Mouse (Mus musculus) cerebellum, adult 18-20 months (tissue): ENCODE data around the gene Ube2c.

ENCODE experiments used
- DNase-seq, 2 experiments: peaks; one replicate each; pipeline ENCODE4 v3.0.0; 2021

Ube2c gene

DNA sequence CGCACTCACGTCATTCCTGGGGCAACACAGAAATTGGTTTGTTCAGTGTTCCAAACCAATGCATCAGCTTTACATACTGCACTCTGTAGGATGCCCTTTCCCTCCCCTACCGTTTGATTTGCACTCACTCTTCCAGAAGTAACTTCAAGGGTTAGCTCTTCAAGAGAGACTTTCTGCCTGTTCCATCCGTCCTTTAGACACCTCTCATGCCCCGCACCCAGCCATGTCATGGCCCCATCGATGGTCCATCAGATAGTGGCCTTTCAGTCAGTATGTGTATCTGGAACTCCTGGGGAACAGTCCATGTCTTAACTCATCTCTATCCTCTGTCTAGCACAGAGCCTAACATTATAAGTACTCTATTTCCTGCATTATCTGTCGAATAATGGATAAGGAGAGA lies 7.1 kb upstream of the Ube2c start:
- no peak for DNase-seq

DNA sequence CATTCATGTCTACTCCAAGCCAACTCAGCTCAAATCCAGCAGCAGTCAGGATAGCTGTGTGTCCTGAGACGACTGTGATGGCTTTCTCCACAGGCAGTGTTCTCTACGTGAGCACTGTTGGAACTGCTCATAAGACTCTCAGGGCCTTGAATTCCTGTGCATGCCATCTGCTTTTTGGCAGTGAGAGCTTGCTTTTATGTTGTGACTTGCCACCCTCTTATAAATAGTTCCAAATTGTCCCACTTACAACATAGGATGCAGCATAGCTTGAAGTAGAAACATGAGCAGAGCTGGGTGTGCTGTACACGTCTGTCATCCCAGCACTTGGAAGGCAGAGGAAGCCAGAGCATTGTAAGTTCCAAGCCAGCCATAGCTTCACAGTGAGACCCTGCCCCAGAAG lies 3.9 kb upstream of the Ube2c start:
- DNase-seq = no peak

DNA sequence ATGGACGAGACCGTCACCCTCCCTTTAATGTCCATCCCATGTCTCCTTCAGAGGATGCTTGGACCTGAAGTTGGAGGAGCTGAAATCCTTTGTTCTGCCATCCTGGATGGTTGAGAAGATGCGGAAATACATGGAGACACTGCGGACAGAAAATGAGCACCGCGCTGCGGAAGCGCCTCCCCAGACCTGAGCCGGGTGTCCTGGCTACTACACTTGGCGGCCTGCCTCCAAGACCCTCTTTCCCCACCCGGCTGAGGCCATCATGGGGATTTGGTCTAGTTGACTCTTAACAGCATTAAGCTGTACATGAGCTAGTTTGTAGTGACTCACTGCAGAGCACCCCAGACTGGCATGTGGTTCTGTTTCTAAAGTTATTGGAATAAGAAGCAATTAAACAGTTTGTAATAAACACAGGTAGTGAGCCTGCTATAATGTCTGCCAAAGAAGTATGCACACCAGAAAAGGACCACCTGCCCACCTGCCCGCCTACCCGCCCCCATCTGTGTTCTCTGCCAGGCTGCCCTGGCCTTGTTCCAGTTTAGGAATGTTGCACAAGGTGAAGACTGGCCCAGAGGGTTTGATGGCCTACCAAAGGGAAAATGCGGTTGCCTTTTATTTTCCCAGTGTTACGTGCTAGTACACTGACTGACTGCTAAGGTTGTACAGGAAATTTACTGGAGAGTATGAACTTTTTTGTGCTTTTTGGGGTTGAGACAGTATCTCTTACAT lies 1.7 kb upstream of the Ube2c start:
- DNase-seq = no peak

DNA sequence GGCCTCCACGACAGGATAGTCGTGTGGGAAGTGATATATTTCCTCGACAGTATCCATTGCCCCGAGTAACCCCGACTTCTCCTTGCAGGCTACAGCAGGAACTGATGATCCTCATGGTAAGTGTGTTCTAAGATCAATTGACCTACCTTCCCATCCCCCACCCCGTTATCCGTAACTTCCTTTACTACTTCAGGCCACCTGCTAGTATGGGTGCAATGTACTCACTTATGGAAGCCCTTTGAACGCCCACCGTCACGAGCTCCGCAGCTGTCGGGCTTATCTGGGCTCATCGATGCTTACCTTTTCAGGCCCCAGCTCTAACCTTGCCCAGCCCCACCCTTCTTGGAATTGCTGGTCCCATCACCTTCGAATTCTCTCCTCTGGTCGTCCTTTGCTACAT lies 581 bp downstream of the Ube2c start:
- no peak for DNase-seq

DNA sequence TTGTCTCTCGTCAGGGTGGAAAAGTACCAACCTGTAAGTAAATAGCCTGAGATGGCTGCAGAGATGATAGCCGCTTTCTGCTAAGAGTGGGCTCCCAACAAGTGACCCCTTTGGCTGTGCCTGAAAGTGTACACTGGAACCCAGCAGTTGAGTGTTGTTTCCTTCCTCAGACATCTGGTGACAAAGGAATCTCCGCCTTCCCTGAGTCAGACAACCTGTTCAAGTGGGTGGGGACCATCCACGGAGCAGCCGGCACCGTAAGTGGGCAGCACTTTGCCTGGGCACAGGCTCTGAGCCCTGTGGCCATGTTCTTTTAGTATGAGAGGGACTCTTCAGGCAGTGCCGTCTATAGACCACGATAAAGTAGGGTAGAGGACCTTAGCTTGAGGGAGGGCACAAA lies 1.4 kb downstream of the Ube2c start:
- no peak for DNase-seq

DNA sequence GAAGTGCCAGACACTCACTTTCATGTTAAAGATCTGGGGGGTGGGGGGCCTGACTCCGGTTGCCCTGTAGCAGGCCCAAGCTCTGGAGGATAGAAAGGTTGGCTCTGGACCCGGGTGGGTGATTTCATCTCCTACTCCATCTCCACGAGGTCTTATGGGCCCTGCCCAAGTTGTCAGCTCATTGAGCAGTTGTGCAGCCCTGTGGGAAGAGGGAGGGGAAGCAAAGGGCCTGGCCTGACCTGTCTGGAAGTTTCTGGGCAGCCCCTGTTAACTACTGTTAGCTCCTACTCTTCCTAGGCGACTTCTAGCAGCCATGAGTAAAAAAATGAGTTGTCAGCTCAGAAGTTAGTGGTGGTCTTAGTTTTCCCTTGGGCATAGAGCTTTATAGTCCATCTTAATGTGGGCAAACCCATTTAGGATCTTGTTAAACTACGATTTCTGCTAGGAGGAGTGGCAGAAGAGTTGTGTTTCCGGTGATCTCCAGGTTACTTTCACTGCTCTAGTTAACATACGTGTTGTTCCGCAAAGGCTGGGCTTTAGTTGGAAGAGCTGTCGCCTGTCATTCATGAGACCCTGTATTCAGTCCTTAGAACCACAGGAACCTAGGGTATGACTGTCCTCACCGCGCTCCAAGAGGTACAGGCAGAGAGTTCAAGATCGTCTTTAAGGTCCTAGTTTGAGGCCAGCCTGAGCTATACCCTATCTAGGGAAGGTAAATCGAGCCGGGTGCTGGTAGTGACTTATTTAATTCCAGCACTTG lies 3.7 kb downstream of the Ube2c start:
- DNase-seq = no peak

DNA sequence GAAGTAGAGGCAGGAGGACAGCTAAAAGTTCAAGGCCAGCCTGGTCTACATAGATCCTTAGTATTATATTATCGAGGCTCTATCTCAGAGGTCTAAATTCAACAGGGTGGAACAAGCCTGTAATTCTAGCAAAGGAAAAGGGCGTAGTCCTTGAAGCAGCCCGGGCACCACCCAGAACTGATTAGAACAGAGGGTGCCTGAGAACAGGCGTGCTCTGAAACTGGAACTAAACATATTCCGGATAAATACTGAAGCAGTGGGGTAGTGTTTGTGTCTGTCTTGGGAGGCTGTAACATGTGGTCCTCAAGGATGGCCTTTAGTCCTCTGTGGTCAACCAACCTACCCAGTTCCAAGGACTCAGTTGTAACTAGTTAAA lies 4.3 kb downstream of the Ube2c start:
- no peak for DNase-seq

DNA sequence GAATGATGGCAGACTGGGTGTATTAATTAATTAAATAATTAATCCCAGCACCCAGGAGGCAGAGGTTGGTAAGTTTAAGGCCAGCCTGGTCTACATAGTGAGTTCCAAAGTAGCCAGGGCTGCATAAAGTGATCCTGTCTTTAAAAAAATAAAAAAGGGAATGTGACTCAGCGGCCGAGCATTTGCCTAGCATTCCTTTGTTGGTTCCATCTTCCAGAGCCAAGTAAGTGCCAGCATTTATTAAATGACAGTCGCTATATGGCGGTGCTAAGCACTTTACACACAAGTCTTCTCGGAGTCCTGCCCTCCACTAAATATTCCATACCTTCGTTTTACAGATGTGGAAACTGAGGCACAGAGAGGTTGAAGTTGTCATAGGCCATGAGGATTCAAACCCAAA lies 6.4 kb downstream of the Ube2c start:
- DNase-seq = no peak

DNA sequence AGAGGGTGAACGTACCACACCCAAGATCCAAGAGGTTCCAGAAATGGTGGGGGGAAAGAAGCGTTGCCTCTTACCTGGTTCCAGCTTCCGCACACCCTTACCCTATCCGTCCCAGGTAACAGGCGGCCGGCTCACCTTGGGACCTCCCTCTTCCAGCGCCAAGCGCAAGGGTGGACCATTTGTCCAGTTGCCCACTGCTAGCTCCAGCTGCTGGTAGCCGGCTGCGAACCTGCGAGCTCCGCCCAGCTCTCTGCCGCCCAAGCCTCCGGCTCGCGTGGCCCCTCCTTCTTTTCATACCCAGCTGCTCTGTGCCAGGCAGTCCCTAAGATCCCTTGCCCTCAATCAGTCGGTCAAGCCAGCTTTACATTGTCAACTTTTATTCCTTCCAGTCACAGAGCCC lies 7.1 kb downstream of the Ube2c start:
- no peak for DNase-seq

DNA sequence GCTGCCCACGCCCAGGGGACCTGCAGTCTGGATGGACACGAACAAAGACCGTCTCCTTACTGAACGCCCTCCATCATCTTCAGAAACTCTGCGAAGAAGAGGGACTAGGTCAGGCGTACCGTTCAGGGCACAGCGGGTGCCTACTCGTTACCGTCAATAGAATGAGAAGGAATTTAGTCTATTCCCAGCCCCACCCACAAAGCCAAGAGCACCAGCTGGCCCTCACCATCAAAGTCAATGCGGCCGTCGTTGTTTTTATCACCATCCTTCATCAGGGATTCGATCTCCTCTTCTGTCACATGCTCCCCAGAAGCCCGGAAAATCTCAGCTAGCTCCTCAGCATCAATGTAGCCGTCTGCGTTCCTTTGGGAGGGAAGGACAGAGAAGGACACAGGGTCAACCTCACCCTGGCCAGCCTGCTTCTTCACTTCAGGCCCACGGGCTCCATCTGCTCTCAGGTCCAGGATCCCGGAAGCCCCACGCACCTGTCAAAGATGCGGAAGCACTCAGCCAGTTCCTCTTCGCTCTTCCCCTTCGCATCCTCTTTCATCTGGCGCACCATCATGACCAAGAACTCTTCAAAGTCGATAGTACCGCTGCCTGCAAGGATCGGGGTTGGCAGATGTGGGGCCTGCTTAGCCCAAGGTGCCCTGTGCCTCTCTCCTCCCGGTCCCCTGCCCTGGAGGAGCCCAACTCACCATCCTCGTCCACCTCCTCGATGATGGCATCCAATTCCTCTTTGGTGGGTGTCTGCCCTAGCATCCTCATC lies 7.7 kb downstream of the Ube2c start:
- no peak for DNase-seq

DNA sequence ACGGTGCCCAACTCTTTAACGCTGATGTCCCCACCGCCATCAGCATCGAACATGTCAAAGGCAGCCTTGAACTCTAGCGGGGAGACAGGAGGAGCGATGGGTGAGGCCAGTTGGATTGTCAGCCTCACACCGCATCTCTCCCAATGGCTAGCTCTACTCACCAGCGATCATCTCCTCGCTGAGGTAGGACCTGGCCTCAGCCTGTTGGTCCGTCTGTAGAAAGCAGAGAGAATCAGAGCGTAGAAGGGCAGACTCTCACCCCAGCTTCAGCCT lies 8.3 kb downstream of the Ube2c start:
- no peak for DNase-seq

DNA sequence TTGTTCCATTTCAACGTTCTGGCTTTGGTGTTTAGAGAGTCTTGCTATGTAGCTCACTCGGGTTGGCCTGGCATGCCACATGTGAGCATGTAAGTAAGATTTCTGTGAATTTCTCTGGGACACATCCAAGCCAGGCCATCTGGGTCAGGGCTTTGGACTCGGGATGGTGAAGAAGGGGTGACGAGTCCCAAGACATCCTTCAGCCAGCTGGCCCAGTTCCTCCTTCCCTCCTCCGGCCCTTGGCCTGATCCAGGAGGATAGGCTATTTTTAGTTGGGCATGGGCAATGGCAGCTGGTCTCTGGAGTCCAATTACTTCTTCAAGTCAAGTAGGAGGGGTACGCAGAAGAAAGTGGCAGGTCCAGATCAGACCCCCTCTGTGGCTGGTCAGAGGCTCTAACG lies 9.1 kb downstream of the Ube2c start:
- DNase-seq = no peak

DNA sequence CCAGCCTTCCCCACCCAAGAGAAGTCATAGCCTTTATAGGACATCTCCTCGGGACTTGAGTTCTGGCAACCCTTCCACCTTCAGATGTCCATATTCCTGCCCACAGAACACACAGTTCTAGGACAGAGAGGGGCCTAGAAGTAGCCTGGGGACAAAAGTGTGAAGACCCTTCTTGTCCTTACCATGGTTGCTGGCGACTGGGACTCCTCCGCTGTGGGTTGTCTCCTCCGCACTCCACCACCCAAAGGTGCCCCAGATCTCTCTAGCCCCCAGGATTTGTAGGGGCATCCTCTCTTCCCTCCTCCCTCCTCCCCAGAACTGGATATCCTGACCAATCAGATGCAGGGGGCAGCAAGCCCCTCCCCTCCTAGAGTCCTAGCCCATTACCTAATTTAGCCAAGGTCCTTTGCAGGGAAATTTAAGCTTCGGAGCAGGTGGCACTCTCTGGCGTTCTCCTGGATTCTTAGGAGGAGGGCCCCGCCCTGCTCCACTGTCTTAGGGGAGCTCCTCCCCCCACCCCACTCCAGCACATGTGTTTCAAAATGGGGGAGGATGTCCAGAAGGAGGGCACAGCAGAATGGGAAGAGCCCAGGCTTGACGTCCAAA lies 9.9 kb downstream of the Ube2c start, which contains the start of gene Tnnc2:
Gene Tnnc2, minus strand, starts transcription at position 487 of the 606 bp plus-strand sequence.
- DNase-seq = no peak

DNA sequence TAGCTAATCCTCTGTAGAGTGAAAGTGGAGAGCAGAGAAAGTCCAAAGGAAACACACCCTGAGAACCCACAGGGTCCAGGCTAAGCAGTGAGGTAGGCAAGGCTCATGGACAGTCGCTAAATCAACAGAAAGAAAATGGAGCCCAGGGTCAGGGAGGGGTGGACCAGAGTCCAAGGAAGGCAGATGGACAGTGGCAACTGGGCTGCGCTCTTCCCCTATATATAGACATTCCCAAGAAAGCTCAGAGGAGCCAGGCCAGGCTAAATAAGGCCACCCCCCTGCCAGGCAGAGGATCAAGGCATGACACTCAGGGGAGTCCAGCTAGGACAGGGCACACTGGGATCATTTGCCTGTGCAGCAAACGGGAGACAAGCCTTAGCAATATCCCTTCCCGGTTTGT lies 12.2 kb downstream of the Ube2c start:
- DNase-seq = no peak

DNA sequence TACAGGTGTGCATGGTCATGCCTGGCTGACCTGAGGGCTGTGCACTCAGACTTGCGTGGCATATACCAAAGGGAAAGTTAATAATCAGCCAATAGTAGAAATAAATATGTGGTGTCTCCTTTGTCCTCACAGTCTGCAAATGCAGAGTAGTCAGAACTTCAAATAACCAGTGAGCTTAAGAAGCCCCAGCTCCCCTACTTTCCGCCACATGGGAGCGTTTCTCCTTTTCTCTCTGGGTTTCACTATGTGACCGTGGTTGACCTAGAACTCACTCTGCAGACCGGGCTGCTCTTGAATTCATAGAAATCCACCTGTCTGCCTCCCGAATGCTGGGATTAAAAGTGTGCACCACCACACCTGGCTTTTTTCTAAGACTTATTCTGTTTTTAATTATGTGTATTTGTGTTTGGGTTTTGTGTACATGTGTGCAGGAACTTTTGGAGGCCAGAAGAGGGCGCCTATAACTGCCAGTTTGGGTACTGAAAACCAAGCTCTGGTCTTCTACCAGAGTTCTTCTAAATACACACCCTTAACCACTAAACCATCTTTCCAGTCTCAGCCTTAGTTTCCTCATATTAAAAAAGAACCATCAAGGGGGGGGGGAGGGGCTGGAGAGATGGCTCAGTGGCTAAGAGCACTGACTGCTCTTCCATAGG lies 14.4 kb downstream of the Ube2c start:
- DNase-seq = no peak

DNA sequence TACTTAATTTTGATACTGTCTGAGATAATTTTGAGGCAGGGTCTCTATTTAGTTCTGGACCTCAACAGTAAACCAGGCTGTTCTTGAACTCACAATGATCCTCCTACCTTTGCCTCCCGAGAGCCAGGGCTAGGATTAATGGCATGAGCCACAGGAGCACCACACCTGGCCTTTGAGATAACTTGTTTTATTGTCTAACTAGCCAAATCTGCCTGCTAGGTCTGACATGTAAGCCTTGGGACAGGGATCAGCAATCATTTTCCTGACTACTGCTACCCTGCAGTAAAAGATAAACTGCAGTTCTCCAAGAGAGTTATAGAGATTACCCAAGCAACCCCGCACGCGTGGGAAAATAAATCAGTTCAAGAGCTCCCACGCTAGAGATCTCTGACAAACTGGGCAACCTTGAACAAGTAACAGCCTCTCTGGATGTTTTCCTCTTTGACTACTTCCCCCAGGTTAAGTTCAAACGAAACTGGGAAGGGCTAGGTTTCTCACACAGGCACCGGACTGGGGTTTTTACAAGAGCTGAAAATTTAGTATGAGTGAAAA lies 15.2 kb downstream of the Ube2c start:
- DNase-seq = no peak

DNA sequence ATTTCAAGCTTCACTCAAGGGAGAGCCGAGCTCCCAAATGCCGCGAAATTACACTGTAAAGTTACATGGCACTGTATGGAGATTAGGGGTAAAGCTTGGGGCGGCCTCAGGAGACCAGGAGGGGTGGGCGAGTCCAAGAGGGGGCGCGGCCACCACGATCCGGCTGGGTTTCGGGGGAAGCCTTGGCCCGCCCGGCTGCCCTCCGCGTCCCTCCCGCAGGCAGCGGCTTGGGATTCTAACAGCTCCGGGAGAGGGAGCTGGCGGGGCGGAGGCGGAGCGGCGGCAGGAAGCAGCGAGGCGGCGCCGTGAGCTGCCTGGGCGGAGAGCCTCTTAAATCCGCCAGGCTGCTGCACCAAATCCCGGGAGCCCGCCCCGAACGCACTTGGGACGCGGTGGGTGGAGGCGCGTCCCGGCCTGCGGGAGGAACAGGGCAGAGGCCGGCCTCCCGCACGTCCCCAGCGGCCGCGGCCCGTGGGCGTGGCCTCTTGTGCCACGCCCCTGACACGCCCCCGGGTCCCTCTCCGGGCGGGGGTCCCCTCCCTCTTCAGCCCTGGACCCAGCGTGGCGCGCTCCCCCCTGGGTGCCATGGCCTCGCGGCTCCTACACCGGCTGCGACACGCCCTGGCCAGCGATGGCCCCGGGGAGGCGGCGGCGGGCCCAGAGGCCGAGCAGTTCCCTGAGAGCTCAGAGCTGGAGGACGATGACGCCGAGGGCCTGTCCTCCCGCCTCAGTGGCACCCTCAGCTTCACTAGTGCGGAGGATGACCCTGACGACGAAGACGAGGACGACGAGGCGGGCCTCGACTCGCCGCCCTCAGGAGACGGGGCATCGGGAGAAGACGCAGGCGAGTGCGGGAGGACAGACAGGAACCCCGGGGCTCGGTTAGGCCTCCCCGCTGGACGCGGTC lies 16.0 kb downstream of the Ube2c start, which contains the start of gene Snx21:
Gene Snx21, plus strand, starts transcription at position 343 of the 907 bp plus-strand sequence.
- DNase-seq = peak; percentile 92 to 93

DNA sequence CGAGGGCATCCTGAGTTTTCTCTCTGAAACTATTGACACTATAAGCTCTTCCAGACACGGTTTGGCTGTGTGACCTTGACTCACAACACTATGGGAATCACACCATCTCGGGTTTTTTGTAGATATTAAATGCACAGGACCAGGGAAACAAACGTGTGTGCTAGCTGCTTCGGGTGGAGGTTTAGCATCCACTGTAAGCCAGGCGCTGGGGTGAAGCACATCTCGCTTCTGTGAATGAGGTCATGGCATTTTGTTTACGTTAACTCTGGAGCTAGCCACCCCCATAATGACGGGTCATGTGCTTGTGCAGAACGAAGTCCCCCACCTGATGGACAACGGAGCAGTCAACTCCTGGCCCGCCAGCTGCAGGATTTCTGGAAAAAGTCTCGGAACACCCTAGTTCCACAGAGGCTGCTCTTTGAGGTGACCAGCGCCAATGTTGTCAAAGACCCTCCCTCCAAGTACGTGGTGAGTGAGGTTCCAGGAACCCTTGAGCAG lies 16.7 kb downstream of the Ube2c start:
- no peak for DNase-seq

DNA sequence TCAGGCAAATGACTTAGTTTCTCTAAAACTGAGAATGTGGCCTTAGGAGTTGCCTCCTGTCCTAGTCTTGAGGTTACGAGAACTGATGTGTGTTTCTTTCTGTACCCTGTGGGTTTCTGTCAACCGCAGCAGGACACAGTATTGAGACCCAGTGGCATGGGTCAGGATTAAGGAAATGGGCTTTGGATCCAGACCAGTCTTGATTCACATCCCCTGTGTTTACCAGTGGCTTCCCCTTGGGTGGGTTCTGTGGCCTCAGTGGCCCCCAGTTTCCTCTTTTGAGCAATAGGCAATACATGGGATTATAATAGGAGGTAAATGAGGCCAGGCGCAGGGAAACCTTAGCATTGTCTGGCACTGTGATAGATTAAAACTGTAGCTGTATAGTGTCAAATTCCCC lies 17.3 kb downstream of the Ube2c start:
- no peak for DNase-seq

DNA sequence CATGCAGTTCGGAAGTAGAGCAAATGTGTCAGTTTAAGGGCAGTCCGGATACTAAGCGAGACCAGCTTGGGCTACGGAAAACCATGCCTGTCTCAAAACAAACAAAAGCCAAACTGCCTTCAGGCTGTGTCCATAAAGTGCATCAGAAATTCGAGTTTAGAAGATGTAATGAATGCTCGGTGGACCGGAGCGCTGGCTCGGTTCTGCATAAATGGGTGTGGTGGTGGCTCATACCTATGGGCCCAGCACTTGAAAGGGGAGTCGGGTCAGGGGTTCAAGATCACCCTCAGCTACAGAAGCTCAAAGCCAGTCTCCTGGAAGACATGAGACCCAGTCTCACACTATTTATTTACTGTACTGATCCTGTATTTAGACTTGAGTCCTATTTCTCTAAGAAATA lies 18.1 kb downstream of the Ube2c start:
- DNase-seq = no peak

DNA sequence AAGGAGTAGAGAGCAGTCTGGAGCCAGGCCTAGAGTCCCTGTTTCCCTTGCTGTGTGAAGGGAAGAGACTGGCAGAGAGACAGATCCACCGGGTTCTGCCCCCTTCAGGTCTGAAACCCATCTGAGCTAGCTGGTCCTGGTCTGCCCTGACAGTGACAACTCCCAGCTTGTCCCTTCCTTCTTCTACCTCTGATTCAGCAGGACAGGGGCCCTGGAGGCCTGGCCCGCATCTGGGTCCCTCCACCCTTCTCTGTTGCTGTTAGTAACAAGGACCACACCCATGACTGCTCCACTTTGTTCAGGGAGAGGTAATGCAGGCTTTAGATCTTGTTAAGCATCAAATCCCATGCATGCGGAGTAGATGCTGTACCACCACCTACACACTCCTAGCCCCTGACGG lies 18.7 kb downstream of the Ube2c start:
- no peak for DNase-seq
